Mouse (Mus musculus): ENCODE results near the gene Wdr95.

DNA sequence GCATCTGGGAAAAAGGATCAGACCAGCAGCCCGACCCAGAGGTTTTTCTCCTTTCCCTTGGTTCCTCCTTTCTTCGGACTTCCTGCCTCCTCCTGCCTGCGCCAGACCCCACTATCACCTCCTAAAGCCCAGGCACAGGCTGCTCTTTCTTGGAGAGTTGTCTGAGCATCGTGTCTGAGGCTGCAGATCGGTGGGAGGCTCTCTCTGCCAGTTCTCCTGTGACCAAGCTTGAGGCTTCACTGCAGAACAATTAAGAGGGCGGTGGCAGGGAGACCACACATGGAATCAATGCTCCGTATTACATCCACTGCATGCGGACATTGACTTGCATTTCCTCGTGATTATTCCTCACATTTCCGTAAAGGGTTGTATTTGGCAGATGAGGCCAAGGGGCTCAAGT lies 49.0 kb downstream of the Wdr95 start:
- TF ChIP-seq CTCF (IDR thresholded peaks at IDR 0.05; ENCODE audit: low read depth) (no peak), EP300 (optimal IDR thresholded peaks at IDR 0.05) (no peak)

All from stomach, postnatal 0 days (tissue).